Mouse (Mus musculus): ENCODE data around the gene Msh3. TPM values are rescaled to one million over a fixed set of nuclear protein-coding genes. Genes with fewer than 3 reads are reported as not detected.

Msh3 gene
- polyA plus RNA-seq, 2 experiments = 10.0 to 11.5 TPM

DNA sequence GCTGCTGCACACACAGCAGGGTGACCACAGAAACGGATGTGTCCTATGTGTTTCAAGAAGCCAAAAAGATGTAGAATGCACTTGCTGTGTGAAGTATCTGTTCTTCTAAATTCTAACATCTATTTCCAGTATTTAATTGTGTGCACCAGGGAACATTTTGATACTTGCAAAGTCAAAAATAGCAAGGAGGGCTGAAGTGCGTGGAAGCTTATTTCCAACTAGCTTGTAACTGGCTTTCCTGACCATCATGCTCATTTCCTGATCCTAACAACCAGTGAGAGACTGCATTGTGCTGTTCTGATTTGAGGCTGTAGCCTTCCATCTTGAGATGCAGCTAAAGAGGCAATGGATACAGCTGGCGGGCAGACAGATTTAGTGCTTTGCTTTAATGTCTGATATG is 116.9 kb downstream of the Msh3 start:
- ATAC-seq (ENCODE audit: insufficient read depth) = no peak
- H3K4me3 ChIP-seq (ENCODE audit: insufficient read depth in 1 of 2, low read depth in 2 of 2, low read length in 2 of 2) = no peak overlapping the region
- no peaks in the 10 kb centered on the region for H3K36me3 ChIP-seq (replicated peaks; ENCODE audit: control insufficient read depth, insufficient read depth, low read depth)
- TF ChIP-seq EP300 (IDR thresholded peaks at IDR 0.05; ENCODE audit: low read depth) (no peak), CTCF (IDR thresholded peaks at IDR 0.05; ENCODE audit: low read depth) (no peak)
- no peaks in the 10 kb centered on the region for H3K9me3 ChIP-seq (ENCODE audit: control insufficient read depth, low read length)
- 72% methylated on average over 3 of the region's 3 CpGs for WGBS (ENCODE audit: insufficient replicate concordance)
- no peak overlapping the region for H3K27ac ChIP-seq
- H3K4me2 ChIP-seq (ENCODE audit: low read depth) = no peak overlapping the region
- H3K27me3 ChIP-seq (ENCODE audit: control insufficient read depth, insufficient read depth, low read length) = no peaks in the 10 kb centered on the region
- DNase-seq (ENCODE audit: low read depth in 3 of 3, low spot score in 3 of 3) = no peak
- peaks cover 0 to 6% of the 10 kb centered on the region in 2 experiments; a peak in 1 of 4 replicates for H3K4me1 ChIP-seq (replicated peaks; ENCODE audit: control insufficient read depth in 2 of 2, insufficient read depth in 2 of 2, low read length in 1 of 2)
- no peak overlapping the region for H3K9ac ChIP-seq (replicated peaks)

DNA sequence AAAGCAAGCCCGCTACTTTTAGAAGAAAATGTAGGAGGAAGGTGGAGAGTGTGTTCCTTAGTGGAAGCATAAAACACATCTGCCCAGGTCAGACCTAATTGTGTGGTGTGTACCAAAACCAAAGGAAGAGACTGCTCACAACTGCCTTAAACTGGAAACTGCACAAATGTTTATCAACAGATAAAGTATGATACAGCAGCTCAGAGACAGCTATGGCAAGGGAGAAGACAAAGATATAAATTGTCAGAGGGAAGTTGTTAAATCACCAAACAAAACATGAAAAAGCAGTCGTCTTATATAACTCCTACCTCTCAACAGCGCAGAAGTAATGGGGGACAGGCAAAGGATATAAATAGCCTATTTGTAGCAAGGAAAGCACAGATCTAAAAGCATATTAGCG is 117.8 kb downstream of the Msh3 start:
- no peak for ATAC-seq (ENCODE audit: insufficient read depth)

DNA sequence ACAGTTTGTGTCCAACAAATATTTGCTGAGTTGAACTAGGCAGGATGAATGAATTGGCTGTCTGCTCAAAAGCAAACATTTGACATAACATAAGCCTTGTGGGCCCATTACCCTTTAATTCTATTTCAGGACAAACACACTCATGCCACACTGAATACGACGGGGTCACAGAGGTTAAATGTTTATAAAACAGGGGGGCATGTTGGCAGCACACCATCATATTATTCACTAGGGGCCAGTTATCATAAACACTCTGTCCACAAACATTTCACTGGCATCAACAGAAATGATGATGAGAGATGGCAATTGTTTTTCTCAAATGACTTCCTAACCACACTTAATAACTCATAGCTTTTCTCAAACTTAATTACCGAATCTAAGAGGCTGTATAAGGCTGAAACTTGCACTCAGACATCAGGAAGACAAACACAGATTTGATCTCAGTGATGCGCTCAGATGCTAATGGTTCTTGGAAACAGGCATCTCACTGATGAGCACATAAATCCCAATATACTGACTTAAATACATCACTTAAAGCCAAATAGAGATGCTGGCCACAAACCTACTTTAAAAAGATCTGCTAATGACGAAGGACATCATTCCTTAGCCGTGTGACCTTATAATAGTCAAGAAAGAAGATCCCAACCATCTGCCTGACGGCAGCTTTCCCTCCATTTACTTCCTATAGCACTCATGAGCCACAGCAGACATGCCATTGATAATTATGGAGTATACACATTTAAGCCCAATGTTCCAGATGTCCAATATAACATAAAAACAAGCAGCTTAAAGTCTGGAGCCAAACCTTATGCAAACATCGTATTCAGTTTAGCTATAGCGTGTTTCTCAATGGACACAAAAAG is 122.5 kb downstream of the Msh3 start:
- Histone ChIP-seq H3K9me3 (ENCODE audit: control insufficient read depth, low read length) (no peaks in the 10 kb centered on the region), H3K9ac (replicated peaks) (no peak overlapping the region), H3K36me3 (replicated peaks; ENCODE audit: control insufficient read depth, insufficient read depth, low read depth) (no peaks in the 10 kb centered on the region), H3K27ac (no peak overlapping the region), H3K4me2 (ENCODE audit: low read depth) (no peak overlapping the region), H3K4me3 (ENCODE audit: insufficient read depth in 1 of 2, low read depth in 2 of 2, low read length in 2 of 2) (no peak overlapping the region), H3K4me1 (replicated peaks; ENCODE audit: control insufficient read depth in 2 of 2, insufficient read depth in 2 of 2, low read length in 1 of 2) (no peaks in the 10 kb centered on the region), H3K27me3 (ENCODE audit: control insufficient read depth, insufficient read depth, low read length) (no peaks in the 10 kb centered on the region)
- DNase-seq (ENCODE audit: low read depth in 3 of 3, low spot score in 3 of 3) (no peak), ATAC-seq (ENCODE audit: insufficient read depth) (no peak)
- TF ChIP-seq CTCF (IDR thresholded peaks at IDR 0.05; ENCODE audit: low read depth) = no peak
- no peak for TF ChIP-seq EP300 (IDR thresholded peaks at IDR 0.05; ENCODE audit: low read depth)
- WGBS (ENCODE audit: insufficient replicate concordance) = 78% methylated on average over 9 of the region's 9 CpGs

More for the DNA sequence above, 117.8 kb downstream of the Msh3 start:
- Histone ChIP-seq H3K9ac (replicated peaks) (no peak overlapping the region), H3K4me3 (ENCODE audit: insufficient read depth in 1 of 2, low read depth in 2 of 2, low read length in 2 of 2) (no peak overlapping the region), H3K27ac (no peak overlapping the region), H3K27me3 (ENCODE audit: control insufficient read depth, insufficient read depth, low read length) (no peaks in the 10 kb centered on the region), H3K36me3 (replicated peaks; ENCODE audit: control insufficient read depth, insufficient read depth, low read depth) (no peaks in the 10 kb centered on the region), H3K4me2 (ENCODE audit: low read depth) (no peak overlapping the region), H3K4me1 (replicated peaks; ENCODE audit: control insufficient read depth in 2 of 2, insufficient read depth in 2 of 2, low read length in 1 of 2) (peaks cover 0 to 6% of the 10 kb centered on the region in 2 experiments; a peak in 1 of 4 replicates), H3K9me3 (ENCODE audit: control insufficient read depth, low read length) (no peaks in the 10 kb centered on the region)
- DNase-seq (ENCODE audit: low read depth in 3 of 3, low spot score in 3 of 3) = no peak
- 70% methylated on average over 4 of the region's 4 CpGs for WGBS (ENCODE audit: insufficient replicate concordance)
- no peak for TF ChIP-seq EP300 (IDR thresholded peaks at IDR 0.05; ENCODE audit: low read depth)
- TF ChIP-seq CTCF (IDR thresholded peaks at IDR 0.05; ENCODE audit: low read depth) = no peak

GRCm38 (mm10) chr13:92228037-92228436 is 126.8 kb downstream of the Msh3 start:
- DNase-seq (ENCODE audit: low read depth in 3 of 3, low spot score in 3 of 3) = no peak
- TF ChIP-seq CTCF (IDR thresholded peaks at IDR 0.05; ENCODE audit: low read depth) = no peak
- TF ChIP-seq EP300 (IDR thresholded peaks at IDR 0.05; ENCODE audit: low read depth) = no peak
- Histone ChIP-seq H3K4me2 (ENCODE audit: low read depth) (no peak overlapping the region), H3K36me3 (replicated peaks; ENCODE audit: control insufficient read depth, insufficient read depth, low read depth) (no peaks in the 10 kb centered on the region), H3K9me3 (ENCODE audit: control insufficient read depth, low read length) (no peaks in the 10 kb centered on the region), H3K27me3 (ENCODE audit: control insufficient read depth, insufficient read depth, low read length) (no peaks in the 10 kb centered on the region), H3K27ac (no peak overlapping the region), H3K9ac (replicated peaks) (no peak overlapping the region), H3K4me3 (ENCODE audit: insufficient read depth in 1 of 2, low read depth in 2 of 2, low read length in 2 of 2) (no peak overlapping the region), H3K4me1 (replicated peaks; ENCODE audit: control insufficient read depth in 2 of 2, insufficient read depth in 2 of 2, low read length in 1 of 2) (no peaks in the 10 kb centered on the region)
- ATAC-seq (ENCODE audit: insufficient read depth) = no peak
- 68% methylated on average over 1 of the region's 1 CpGs for WGBS (ENCODE audit: insufficient replicate concordance)

- no peak overlapping the region for H3K4me3 ChIP-seq (ENCODE audit: insufficient read depth in 1 of 2, low read depth in 2 of 2, low read length in 2 of 2)
- H3K27ac ChIP-seq = no peak overlapping the region
- H3K9me3 ChIP-seq (ENCODE audit: control insufficient read depth, low read length) = no peaks in the 10 kb centered on the region
- TF ChIP-seq CTCF (IDR thresholded peaks at IDR 0.05; ENCODE audit: low read depth) = no peak
- no peak for TF ChIP-seq EP300 (IDR thresholded peaks at IDR 0.05; ENCODE audit: low read depth)
- H3K9ac ChIP-seq (replicated peaks) = no peak overlapping the region
- 87% methylated on average over 3 of the region's 3 CpGs for WGBS (ENCODE audit: insufficient replicate concordance)
- H3K4me2 ChIP-seq (ENCODE audit: low read depth) = no peak overlapping the region
- H3K27me3 ChIP-seq (ENCODE audit: control insufficient read depth, insufficient read depth, low read length) = no peaks in the 10 kb centered on the region
- no peaks in the 10 kb centered on the region for H3K4me1 ChIP-seq (replicated peaks; ENCODE audit: control insufficient read depth in 2 of 2, insufficient read depth in 2 of 2, low read length in 1 of 2)
- no peak for DNase-seq (ENCODE audit: low read depth in 3 of 3, low spot score in 3 of 3)
- no peaks in the 10 kb centered on the region for H3K36me3 ChIP-seq (replicated peaks; ENCODE audit: control insufficient read depth, insufficient read depth, low read depth)
- ATAC-seq (ENCODE audit: insufficient read depth) = no peak
These were observed 131.2 kb downstream of the Msh3 start for GRCm38 (mm10) chr13:92223567-92223966.

Data from liver, embryonic 14.5 days (tissue).